9 mouse cellular contexts compared by ENCODE assay signal in the genomic region with DNA sequence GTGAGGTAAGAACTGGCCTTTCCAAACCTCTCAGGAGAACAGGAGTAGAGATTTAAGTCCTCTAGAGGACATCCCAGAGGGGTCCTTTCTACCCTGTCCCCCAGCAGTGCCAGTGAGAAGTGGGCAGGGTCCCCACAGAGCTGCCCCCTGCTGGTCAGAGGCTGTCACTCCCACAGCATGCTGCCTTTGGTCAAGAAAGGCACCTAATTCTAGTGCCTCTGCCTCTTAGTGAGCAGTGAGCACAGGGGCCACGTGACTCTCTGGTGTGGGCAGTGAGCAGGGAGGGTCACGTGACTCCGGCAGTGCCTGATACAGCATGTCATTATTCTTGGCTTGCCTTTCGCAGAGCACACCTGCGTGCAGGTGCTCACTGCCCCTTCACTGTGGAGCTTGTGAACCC.
A peak's percentile ranks its signal among the peaks of the same experiment; 100 is the strongest.
DNase-seq lines count a peak whose midpoint lies in the region; ATAC-seq and TF ChIP-seq lines count a peak whose summit lies in the region.
"Had no signal": no experiment of that assay in that cellular context is flagged by ENCODE, and none has a peak within 500 bp of the region (broad histone marks: within the 10 kb centered on the region; RNA-seq: fewer than 3 reads in every experiment).

No protein-coding gene starts in this region.

- H3K27ac ChIP-seq in heart, postnatal 0 days (ENCODE audit: low read depth) = no peak overlapping the region
- no peak overlapping the region for H3K27ac ChIP-seq in limb, embryonic 10.5 days
- H3K27ac ChIP-seq in stomach, postnatal 0 days (replicated peaks) = no peak overlapping the region
- H3K27ac ChIP-seq: neural tube, embryonic 13.5 days had no signal

- no peaks in the 10 kb centered on the region for H3K27me3 ChIP-seq in heart, postnatal 0 days (ENCODE audit: control insufficient read depth, insufficient read depth, low read length)
- peaks cover 15% of the 10 kb centered on the region for H3K27me3 ChIP-seq in C2C12 (ENCODE audit: control insufficient read depth, insufficient read depth, insufficient read length)
- no peaks in the 10 kb centered on the region for H3K27me3 ChIP-seq in limb, embryonic 10.5 days (ENCODE audit: low read depth, poor library complexity, severe bottlenecking)
- H3K27me3 ChIP-seq in stomach, postnatal 0 days (ENCODE audit: control insufficient read depth, insufficient read depth, low read length) = no peaks in the 10 kb centered on the region
- H3K27me3 ChIP-seq: neural tube, embryonic 13.5 days had no signal

- no peak overlapping the region for H3ac ChIP-seq in C2C12 (ENCODE audit: control insufficient read depth, insufficient read length, low read depth)

- TF ChIP-seq CTCF in heart, postnatal 0 days (IDR thresholded peaks at IDR 0.05; ENCODE audit: low read depth) = peak; percentile 34
- TF ChIP-seq CTCF in C2C12 (IDR thresholded peaks at IDR 0.05; ENCODE audit: control insufficient read depth, insufficient read depth, insufficient read length) = no peak
- TF ChIP-seq CTCF in stomach, postnatal 0 days (IDR thresholded peaks at IDR 0.05; ENCODE audit: low read depth) = peak; percentile 67

- H3K79me3 ChIP-seq in C2C12 (ENCODE audit: low read depth) = no peaks in the 10 kb centered on the region

- no peaks in the 10 kb centered on the region for H3K4me1 ChIP-seq in heart, postnatal 0 days (ENCODE audit: control insufficient read depth, insufficient read depth)
- peaks cover 10% of the 10 kb centered on the region for H3K4me1 ChIP-seq in limb, embryonic 10.5 days
- H3K4me1 ChIP-seq in stomach, postnatal 0 days (replicated peaks; ENCODE audit: control insufficient read depth, insufficient read depth) = no peaks in the 10 kb centered on the region

- no peaks in the 10 kb centered on the region for H3K9me3 ChIP-seq in heart, postnatal 0 days (replicated peaks; ENCODE audit: control insufficient read depth, low read length)
- H3K9me3 ChIP-seq in limb, embryonic 10.5 days (replicated peaks) = no peaks in the 10 kb centered on the region
- no peaks in the 10 kb centered on the region for H3K9me3 ChIP-seq in stomach, postnatal 0 days (ENCODE audit: control insufficient read depth, low read length)
- H3K9me3 ChIP-seq: neural tube, embryonic 13.5 days had no signal

- H3K4me2 ChIP-seq in heart, postnatal 0 days (ENCODE audit: low read depth, low read length) = no peak overlapping the region
- no peak overlapping the region for H3K4me2 ChIP-seq in stomach, postnatal 0 days (replicated peaks; ENCODE audit: low read depth)
- H3K4me2 ChIP-seq: neural tube, embryonic 13.5 days had no signal

- 48% methylated on average over 5 of the region's 5 CpGs for WGBS in heart, postnatal 0 days
- WGBS in limb, embryonic 10.5 days = 43% methylated on average over 5 of the region's 5 CpGs
- WGBS in stomach, postnatal 0 days = 25% methylated on average over 5 of the region's 5 CpGs

- H3K36me3 ChIP-seq in heart, postnatal 0 days (replicated peaks; ENCODE audit: control insufficient read depth, insufficient read depth, low read length) = no peaks in the 10 kb centered on the region
- no peaks in the 10 kb centered on the region for H3K36me3 ChIP-seq in C2C12 (ENCODE audit: control insufficient read depth, insufficient read depth)
- H3K36me3 ChIP-seq in limb, embryonic 10.5 days = no peaks in the 10 kb centered on the region
- no peaks in the 10 kb centered on the region for H3K36me3 ChIP-seq in stomach, postnatal 0 days (ENCODE audit: control insufficient read depth, insufficient read depth, low read length)
- H3K36me3 ChIP-seq: neural tube, embryonic 13.5 days had no signal

- no peak overlapping the region for H3K9ac ChIP-seq in heart, postnatal 0 days (replicated peaks; ENCODE audit: low read depth, low read length)
- H3K9ac ChIP-seq in stomach, postnatal 0 days (ENCODE audit: low read length) = no peak overlapping the region
- H3K9ac ChIP-seq: neural tube, embryonic 13.5 days had no signal

- ATAC-seq in heart, postnatal 0 days (ENCODE audit: insufficient read depth, low read depth) = no peak
- peak; percentile 69 for ATAC-seq in stomach, postnatal 0 days (ENCODE audit: low FRiP score, low TSS enrichment)
- ATAC-seq in monocyte, adult 5-6 weeks (replicated peaks; ENCODE audit: insufficient number of reproducible peaks, low FRiP score, low TSS enrichment, poor library complexity, severe bottlenecking) = no peak

- DNase-seq in heart, postnatal 0 days (ENCODE audit: low spot score) = no peak
- no peak for DNase-seq in heart, postnatal 36 days
- DNase-seq in embryo, embryonic 10.5 days (ENCODE audit: low spot score) = peak; percentile 57
- peak; percentile 61 for DNase-seq in limb, embryonic 10.5 days (ENCODE audit: low spot score)
- peak; percentile 74 for DNase-seq in stomach, postnatal 0 days (ENCODE audit: low spot score)
- DNase-seq in gastrocnemius, adult 18-20 months (ENCODE audit: low spot score) = no peak

- no peak overlapping the region for H3K4me3 ChIP-seq in heart, postnatal 0 days (ENCODE audit: low read depth, low read length)
- H3K4me3 ChIP-seq in C2C12 (ENCODE audit: insufficient read depth, poor library complexity, severe bottlenecking) = no peak overlapping the region
- no peak overlapping the region for H3K4me3 ChIP-seq in limb, embryonic 10.5 days
- no peak overlapping the region for H3K4me3 ChIP-seq in stomach, postnatal 0 days (ENCODE audit: low read depth, low read length)
- H3K4me3 ChIP-seq: neural tube, embryonic 13.5 days had no signal

- TF ChIP-seq EP300 in heart, postnatal 0 days (IDR thresholded peaks at IDR 0.05; ENCODE audit: low read depth) = no peak
- no peak for TF ChIP-seq EP300 in stomach, postnatal 0 days (optimal IDR thresholded peaks at IDR 0.05)

- intact Hi-C loops in heart, postnatal 36 days (cut with DNase I) = loop anchor here (5.0 to 10.0 kb wide), 3 partner anchors 296 to 1366 kb away; no protein-coding TSS in a partner anchor

- H3K79me2 ChIP-seq in C2C12 (ENCODE audit: control insufficient read depth, insufficient read depth) = no peaks in the 10 kb centered on the region

TF ChIP-seq in C2C12, 6 proteins besides CTCF, POLR2A, EP300 and RAD21:
- TF ChIP-seq USF1 (IDR thresholded peaks at IDR 0.05; ENCODE audit: low read depth) = peak; percentile 70
- no peak for TF ChIP-seq FOSL1 (IDR thresholded peaks at IDR 0.05; ENCODE audit: insufficient read depth, low read length, poor library complexity, severe bottlenecking)

Comparison
In these comparisons a context has a peak if more than half of its experiments do, and no peak if none do; other contexts are left out.
1. DNase-seq: peak in embryo, embryonic 10.5 days (single experiment), limb, embryonic 10.5 days (single experiment) and stomach, postnatal 0 days (single experiment); none in heart, postnatal 0 days (single experiment), heart, postnatal 36 days (0 of 2) and gastrocnemius, adult 18-20 months (single experiment).